Comparison of ENCODE assay signal across 17 mouse cellular contexts in genomic region chr8:124618252-124618651, GRCm38 (mm10). TPM values are rescaled to one million over a fixed set of nuclear protein-coding genes. Genes with fewer than 3 reads are reported as not detected.
A peak's percentile ranks its signal among the peaks of the same experiment; 100 is the strongest.
DNase-seq lines count a peak whose midpoint lies in the region; ATAC-seq and TF ChIP-seq lines count a peak whose summit lies in the region.
"Had no signal": no experiment of that assay in that cellular context is flagged by ENCODE, and none has a peak within 500 bp of the region (broad histone marks: within the 10 kb centered on the region; RNA-seq: fewer than 3 reads in every experiment).

No protein-coding gene starts in this region.

- TF ChIP-seq CTCF in layer of hippocampus, adult 2 months (conservative IDR thresholded peaks at IDR 0.05), result no peak
- no peak for TF ChIP-seq CTCF in embryonic fibroblast, embryonic 13.5 days (IDR thresholded peaks at IDR 0.05; ENCODE audit: borderline replicate concordance, insufficient read depth, low read length)
- TF ChIP-seq CTCF in thymus, adult 2 months (IDR thresholded peaks at IDR 0.05; ENCODE audit: borderline replicate concordance, control insufficient read depth, extremely low read depth, insufficient read depth, low read length, poor library complexity), result no peak

- H3K27ac ChIP-seq in layer of hippocampus, adult 2 months, result peak overlapping the region; percentile 92
- H3K27ac ChIP-seq in embryonic fibroblast, embryonic 13.5 days (ENCODE audit: insufficient read depth, low read length), result peak overlapping the region; percentile 83
- H3K27ac ChIP-seq in thymus, adult 2 months (ENCODE audit: control insufficient read depth, insufficient read depth, low read length), result no peak overlapping the region
- H3K27ac ChIP-seq: embryonic facial prominence, embryonic 13.5 days; lung, embryonic 15.5 days had no signal

- 73% methylated on average over 9 of the region's 9 CpGs for WGBS in thymus, adult 2 months

- H3K4me1 ChIP-seq in embryonic fibroblast, embryonic 13.5 days (ENCODE audit: control insufficient read depth, insufficient read depth, low read length), result peaks cover 7% of the 10 kb centered on the region; the same call in 1 of the 2 replicates
- H3K4me1 ChIP-seq in thymus, adult 2 months (replicated peaks; ENCODE audit: control insufficient read depth, insufficient read depth, low read length), result no peaks in the 10 kb centered on the region; the same call in 1 of the 2 replicates

- peak; percentile 59 for TF ChIP-seq POLR2A in embryonic fibroblast, embryonic 13.5 days (IDR thresholded peaks at IDR 0.05; ENCODE audit: low read depth, low read length)
- no peak for TF ChIP-seq POLR2A in thymus, adult 2 months (IDR thresholded peaks at IDR 0.05; ENCODE audit: control insufficient read depth, extremely low read depth, insufficient read depth, low read length, poor library complexity)

- DNase-seq in layer of hippocampus, adult 2 months (ENCODE audit: low spot score in 2 of 2), result no peak
- no peak for DNase-seq in layer of hippocampus, adult 9-10 months (ENCODE audit: low spot score)
- peak; percentile 41 for DNase-seq in A20 (ENCODE audit: low read depth, low spot score)
- DNase-seq in gastrocnemius, adult 8-10 months (ENCODE audit: low spot score in 2 of 2), result no peak
- no peak for DNase-seq in c-Kit-positive CD71-positive TER-119-positive erythroid progenitor cells, embryonic 14.5 days (ENCODE audit: low spot score)
- DNase-seq in thymus, adult 2 months, result no peak
- DNase-seq: cerebellum, postnatal 14 days; forebrain, postnatal 0 days; heart, adult 2 months; heart, postnatal 14 days; thymus, postnatal 4 days had no signal

- no peaks in the 10 kb centered on the region for H3K27me3 ChIP-seq in thymus, adult 2 months (ENCODE audit: control insufficient read depth, insufficient read depth, low read length)

- no peaks in the 10 kb centered on the region for H3K36me3 ChIP-seq in thymus, adult 2 months (ENCODE audit: control insufficient read depth, insufficient read depth, low read length)
- H3K36me3 ChIP-seq: embryonic facial prominence, embryonic 13.5 days; lung, embryonic 15.5 days had no signal

- peak; percentile 41 for ATAC-seq in megakaryocyte progenitor cell, adult 5-6 weeks (replicated peaks; ENCODE audit: poor library complexity)

- H3K4me3 ChIP-seq in layer of hippocampus, adult 2 months, result no peak overlapping the region
- no peak overlapping the region for H3K4me3 ChIP-seq in embryonic fibroblast, embryonic 13.5 days (ENCODE audit: insufficient read depth, low read length)
- no peak overlapping the region for H3K4me3 ChIP-seq in thymus, adult 2 months (ENCODE audit: control insufficient read depth, insufficient read depth, low read length)

RNA-seq across cellular contexts. Expression of gene Capn9, which starts 42.3 kb away (rescaled TPM):
- under 1 TPM; 0.34 to 0.79 TPM for total RNA-seq in layer of hippocampus, adult 2 months (2021)
- polyA plus RNA-seq in embryonic fibroblast, embryonic 13.5 days (2011; ENCODE audit: insufficient read length, low read depth, missing spikeins), result not detected in 2 replicates
- not detected in 2 replicates for total RNA-seq in megakaryocyte progenitor cell, adult 5-6 weeks (2015)
- not detected in 2 replicates for total RNA-seq in megakaryocyte progenitor cell, adult 5-6 weeks (2017)
- total RNA-seq in gastrocnemius, adult 8-10 months (2022), result not detected
- 0.08 and 0.13 TPM in 2 replicates for polyA plus RNA-seq in thymus, adult 2 months (2012; rRNA removed)
- total RNA-seq: ES-E14; forebrain, postnatal 0 days; heart, adult 2 months; monocyte, adult 5-6 weeks had no signal
- polyA plus RNA-seq: heart, adult 2 months had no signal

RNA-seq across cellular contexts. Expression of gene 2310022B05Rik, which starts 44.9 kb away (rescaled TPM):
- total RNA-seq in layer of hippocampus, adult 2 months (2021), result 10 to 100 TPM; 76.5 to 77.4 TPM
- polyA plus RNA-seq in embryonic fibroblast, embryonic 13.5 days (2011; ENCODE audit: insufficient read length, low read depth, missing spikeins), result 161 and 164 TPM in 2 replicates
- total RNA-seq in megakaryocyte progenitor cell, adult 5-6 weeks (2015), result 6.3 and 7.0 TPM in 2 replicates
- 3.0 and 3.1 TPM in 2 replicates for total RNA-seq in megakaryocyte progenitor cell, adult 5-6 weeks (2017)
- total RNA-seq in gastrocnemius, adult 8-10 months (2022), result 10 to 100 TPM in 2 of 4 experiments, 1 to 10 TPM in 2; 8.0 to 13.0 (median 10.7) TPM
- 17.3 and 18.1 TPM in 2 replicates for polyA plus RNA-seq in thymus, adult 2 months (2012; rRNA removed)

RNA-seq across cellular contexts. Expression of gene Agt, which starts 48.7 kb away (rescaled TPM):
- 10 to 100 TPM; 29.9 to 33.9 TPM for total RNA-seq in layer of hippocampus, adult 2 months (2021)
- polyA plus RNA-seq in embryonic fibroblast, embryonic 13.5 days (2011; ENCODE audit: insufficient read length, low read depth, missing spikeins), result not detected in 2 replicates
- not detected in 2 replicates for total RNA-seq in megakaryocyte progenitor cell, adult 5-6 weeks (2015)
- not detected in 2 replicates for total RNA-seq in megakaryocyte progenitor cell, adult 5-6 weeks (2017)
- 10 to 100 TPM in 2 of 4 experiments, 1 to 10 TPM in 2; 7.5 to 10.9 (median 9.9) TPM for total RNA-seq in gastrocnemius, adult 8-10 months (2022)
- 4.1 and 4.7 TPM in 2 replicates for polyA plus RNA-seq in thymus, adult 2 months (2012; rRNA removed)
- total RNA-seq: ES-E14; monocyte, adult 5-6 weeks had no signal

Comparison
In these comparisons a context has a peak if more than half of its experiments do, and no peak if none do; other contexts are left out.
1. RNA of gene 2310022B05Rik, which starts 44.9 kb away (total RNA-seq): 76.5 to 77.4 TPM in layer of hippocampus, adult 2 months; 8.0 to 13.0 TPM in gastrocnemius, adult 8-10 months and 3.0 to 7.0 TPM in megakaryocyte progenitor cell, adult 5-6 weeks; every median in the first group is over 4 times any median in the second.
2. RNA of gene Agt, which starts 48.7 kb away (total RNA-seq): 29.9 to 33.9 TPM in layer of hippocampus, adult 2 months and 7.5 to 10.9 TPM in gastrocnemius, adult 8-10 months; not detected in megakaryocyte progenitor cell, adult 5-6 weeks; every median in the first group is over 4 times any median in the second.